Mouse (Mus musculus) retina, postnatal 7 days (tissue): ENCODE data around the gene Slain1.

ENCODE experiments used
- DNase-seq: peaks from one replicate; pipeline ENCODE4 v3.0.0-alpha.2; 2012; ENCODE audit warnings: low read depth, low spot score

Gene Slain1

DNA sequence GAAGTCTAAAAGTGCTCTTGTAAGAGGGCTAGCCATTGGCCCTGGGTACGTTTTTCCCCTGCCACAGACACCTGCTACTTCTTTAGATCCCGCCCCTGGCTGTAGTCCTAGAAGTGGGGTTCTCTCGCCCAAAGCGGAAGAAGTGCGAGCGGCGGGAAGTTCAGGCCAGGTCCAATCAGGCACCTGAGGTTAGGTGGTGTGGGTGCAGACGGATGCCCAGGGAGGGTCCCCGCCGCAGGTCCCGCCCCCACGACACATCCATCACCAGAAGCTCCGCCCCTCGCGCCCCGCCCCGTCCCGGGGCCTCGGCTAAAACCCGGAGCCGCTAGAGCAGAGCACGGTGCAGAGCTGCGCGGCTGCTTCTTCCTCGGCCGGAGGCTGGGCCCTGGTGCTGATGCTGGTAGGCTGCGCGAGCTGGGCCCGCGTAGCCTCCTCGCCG, at the start of gene Slain1:
Gene Slain1, plus strand, starts transcription at position 333 of the 439 bp plus-strand sequence.
- DNase-seq, result peak; percentile 81

GRCm38 (mm10) chr14:103608063-103608462, 42.0 kb upstream of the Slain1 start:
- no peak for DNase-seq

GRCm38 (mm10) chr14:103613573-103614271, 36.3 kb upstream of the Slain1 start:
- no peak for DNase-seq

GRCm38 (mm10) chr14:103614272-103614587, 35.8 kb upstream of the Slain1 start:
- no peak for DNase-seq

- DNase-seq, result no peak
These were observed 30.3 kb upstream of the Slain1 start for GRCm38 (mm10) chr14:103619756-103620155.

DNA sequence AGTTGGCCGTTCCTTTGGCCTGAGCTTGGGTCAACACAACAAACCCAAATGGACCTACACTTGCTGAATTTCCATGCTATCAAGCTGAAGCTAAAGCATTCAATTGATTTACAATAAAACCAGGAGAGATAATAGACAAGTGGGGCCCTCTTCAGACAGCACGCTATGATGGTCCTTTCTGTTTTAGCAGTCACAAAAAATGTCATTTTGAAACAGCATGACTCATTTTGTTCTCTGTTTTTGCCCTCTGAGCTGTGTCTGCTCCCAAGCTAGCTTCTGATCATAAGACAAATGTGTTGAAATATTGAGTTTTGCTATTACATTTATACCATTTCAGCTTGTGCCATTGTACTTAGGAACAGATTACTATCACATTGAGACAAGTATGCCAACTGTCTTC, 28.8 kb upstream of the Slain1 start:
- DNase-seq, result no peak

DNA sequence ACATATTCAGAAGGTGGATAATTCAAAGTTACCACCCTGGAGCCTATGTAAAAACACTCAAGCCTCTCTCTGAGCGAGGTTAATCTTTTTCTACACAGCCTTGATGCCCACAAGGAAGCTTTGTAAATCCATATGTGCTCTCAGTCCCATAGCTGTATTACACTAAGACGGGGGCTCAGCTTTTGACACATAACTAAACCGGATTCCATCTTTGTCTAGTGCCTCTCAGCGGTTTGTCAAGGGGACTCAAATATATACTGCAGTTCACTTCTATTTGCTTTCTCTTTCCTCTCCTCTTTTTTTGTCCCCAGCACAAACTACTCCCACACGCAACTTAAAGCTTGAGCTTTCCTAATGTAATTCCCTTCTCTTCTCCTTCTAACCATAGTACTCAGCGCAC, 23.9 kb upstream of the Slain1 start:
- no peak for DNase-seq

- DNase-seq, result no peak
These were observed 20.2 kb upstream of the Slain1 start for GRCm38 (mm10) chr14:103629639-103630364.

DNA sequence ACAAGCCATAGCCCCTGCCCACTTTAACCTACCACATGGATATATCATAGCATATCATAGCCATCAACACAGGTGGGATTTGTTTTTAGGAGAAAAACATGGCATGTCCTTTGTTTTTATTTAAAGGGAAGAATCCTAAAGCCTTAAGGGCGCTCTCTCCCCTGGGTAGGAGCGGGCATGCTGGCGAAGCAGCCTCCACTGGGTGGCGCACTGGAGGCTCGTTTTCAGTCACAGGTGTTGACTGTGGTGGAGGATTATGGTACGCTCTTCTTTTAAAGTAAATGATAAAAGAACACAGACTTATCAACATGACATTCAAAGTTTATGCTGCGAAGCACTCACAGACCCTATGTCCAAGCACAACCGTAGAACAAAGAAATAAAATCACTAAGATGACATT, 19.5 kb upstream of the Slain1 start:
- no peak for DNase-seq

DNA sequence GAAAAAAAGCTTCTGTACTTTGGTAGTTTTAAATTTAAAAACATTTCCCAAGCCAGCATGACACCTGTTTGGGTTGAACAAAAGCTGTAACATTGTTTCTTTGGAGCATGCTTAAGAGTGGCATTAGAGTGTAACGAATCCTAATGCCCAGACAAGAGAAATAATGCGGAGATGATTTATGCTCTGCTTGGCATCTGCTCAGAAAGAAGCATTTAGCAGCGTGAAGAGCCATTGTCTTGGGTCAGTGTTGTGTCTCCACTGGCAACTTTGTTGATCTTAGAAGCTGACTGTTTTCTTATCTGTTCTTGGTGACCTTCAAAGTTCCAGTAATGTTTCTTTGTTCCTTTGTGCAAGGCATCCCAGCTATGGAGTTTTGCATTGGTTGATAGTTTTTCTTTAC, 6.1 kb upstream of the Slain1 start:
- no peak for DNase-seq

DNA sequence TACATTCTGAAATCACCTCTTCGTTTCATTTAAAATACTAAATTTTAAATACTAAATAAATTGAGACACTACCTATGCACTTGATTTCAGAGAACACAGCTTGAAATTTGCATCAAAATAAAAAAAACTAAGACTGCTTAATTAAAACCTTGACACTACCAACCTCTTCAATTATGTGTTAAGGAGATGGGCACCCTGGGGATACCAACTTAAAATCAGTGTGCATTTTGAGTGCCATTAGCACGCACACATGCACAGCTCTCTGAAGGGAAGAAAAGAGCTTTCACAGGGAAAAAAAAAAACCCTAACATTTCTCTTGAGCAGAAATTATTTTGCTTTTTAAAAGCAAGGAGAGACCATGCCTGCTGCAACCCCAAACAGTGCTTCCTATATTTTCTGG, 2.0 kb upstream of the Slain1 start:
- DNase-seq, result no peak

GRCm38 (mm10) chr14:103648623-103649255, 1.3 kb upstream of the Slain1 start:
- no peak for DNase-seq

GRCm38 (mm10) chr14:103649302-103649701, 726 bp upstream of the Slain1 start:
- DNase-seq, result no peak

DNA sequence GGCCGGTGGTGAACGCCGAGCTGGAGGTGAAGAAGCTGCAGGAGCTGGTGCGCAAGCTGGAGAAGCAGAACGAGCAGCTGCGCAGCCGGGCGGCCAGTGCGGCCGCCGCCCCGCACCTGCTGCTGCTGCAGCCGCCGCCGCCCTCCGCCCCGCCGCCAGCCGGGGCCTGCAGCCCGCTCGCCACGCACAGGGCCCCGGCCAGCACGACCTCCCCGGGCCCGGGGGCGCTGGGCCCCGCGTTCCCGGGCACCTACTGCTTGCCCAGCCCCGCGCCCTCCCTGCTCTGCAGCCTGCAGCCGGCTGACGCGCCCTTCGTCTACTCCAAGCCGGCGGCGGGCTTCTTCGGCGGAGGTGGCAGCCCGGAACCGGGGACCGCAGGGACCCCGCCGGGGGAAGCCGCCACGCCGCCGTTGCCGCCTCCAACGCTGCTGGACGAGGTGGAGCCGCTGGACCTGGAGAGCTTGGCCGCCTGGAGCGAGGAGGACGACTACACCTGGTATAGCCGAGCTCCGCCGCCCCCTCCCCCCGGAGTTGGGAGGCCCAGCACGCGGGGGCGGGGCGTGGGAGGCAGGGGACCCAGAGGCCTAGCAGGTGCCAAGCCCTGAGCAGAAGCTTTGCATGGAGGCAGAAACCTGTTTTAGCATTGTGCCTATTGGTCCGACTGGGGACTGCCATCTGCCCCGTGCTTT, 529 bp downstream of the Slain1 start:
- DNase-seq, result peak; percentile 51

- DNase-seq, result no peak
These were observed 1.1 kb downstream of the Slain1 start for GRCm38 (mm10) chr14:103651106-103651505.

DNA sequence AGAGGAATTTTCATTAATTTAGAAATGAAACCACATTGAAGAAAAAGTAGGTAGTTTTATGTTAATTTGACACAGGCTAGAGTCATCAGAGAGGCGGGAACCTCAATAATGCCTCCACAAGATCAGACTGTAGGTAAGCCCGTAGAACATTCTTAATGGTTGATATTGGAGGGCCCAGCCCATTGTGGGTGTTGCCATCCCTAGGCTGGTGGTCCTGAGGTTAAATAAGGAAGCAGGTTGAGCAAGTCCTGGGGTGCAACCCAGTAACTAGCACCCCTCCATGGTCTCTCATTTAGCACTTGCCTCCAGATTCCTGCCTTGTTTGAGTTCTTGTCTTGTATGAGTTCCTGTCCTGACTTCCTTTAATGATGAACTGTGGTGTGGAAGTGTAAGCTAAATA, 1.5 kb downstream of the Slain1 start:
- DNase-seq, result no peak

GRCm38 (mm10) chr14:103652524-103652923, 2.5 kb downstream of the Slain1 start:
- no peak for DNase-seq

DNA sequence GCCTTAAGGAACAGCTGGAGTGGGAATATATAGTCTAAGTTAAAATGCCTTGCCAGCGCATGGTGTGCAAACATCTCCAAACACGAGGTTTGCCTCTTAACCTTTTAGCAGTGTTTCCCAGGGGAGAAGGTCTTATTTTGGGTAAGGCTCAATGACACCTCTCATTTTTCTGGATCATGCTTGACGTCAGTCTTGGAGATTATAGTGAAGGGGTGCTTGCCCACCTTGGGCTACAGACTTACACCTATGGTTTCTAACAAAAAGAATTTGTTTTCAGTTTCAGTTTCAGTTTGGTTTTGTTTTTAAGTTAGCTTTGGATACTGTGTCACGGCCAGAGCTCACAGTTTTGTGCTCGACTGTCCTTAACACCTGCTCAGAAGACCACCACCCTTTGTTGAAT, 3.8 kb downstream of the Slain1 start:
- DNase-seq, result no peak

GRCm38 (mm10) chr14:103655448-103655847, 5.4 kb downstream of the Slain1 start:
- DNase-seq, result no peak

DNA sequence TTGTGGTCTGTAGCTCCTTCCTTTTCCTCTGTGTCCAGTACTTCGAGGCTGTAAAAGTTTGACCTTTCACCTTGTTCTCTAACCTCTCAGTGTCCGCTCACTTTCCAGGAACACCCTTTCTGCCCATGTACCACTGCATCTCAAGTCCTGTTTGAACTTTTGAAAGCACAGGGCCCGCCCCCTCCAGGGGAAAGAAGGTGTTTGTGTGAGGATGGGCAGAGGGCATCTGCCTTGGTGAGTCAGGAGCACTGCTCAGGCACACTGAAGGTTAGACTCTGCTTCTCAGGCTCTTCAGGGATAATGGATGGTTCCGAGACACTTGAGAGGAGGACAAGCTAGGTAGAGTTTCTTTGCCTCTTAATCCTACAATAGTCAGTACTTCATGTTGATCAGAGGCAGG, 7.8 kb downstream of the Slain1 start:
- DNase-seq, result no peak

- DNase-seq, result no peak
These were observed 13.0 kb downstream of the Slain1 start for GRCm38 (mm10) chr14:103663026-103663425.

DNA sequence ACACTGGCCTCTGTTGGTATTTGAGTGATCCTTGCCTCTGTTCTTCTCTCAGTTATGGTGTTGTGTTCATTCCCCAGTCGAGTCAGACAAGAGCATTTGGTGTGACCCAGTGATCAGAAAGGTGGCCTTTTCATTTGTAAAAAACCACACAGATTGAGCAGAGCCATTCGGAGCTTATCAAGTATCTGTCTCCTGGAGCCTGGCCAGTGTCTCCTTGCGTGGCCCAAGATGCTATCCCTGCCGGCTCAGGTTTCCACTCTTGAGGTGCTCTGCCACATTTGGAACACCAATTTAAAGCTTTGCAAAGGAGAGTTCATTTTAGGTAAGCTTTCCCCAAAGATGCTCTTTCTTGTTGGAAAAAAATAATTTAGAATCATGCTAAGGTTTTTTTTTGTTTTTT, 14.4 kb downstream of the Slain1 start:
- no peak for DNase-seq
